Mouse (Mus musculus) activated CD4-positive, CD25-positive, alpha-beta regulatory T cell, adult 4 months (primary cell): ENCODE measurements around the gene Cdh8. TPM values are rescaled to one million over a fixed set of nuclear protein-coding genes. Genes with fewer than 3 reads are reported as not detected.

Source experiments
- ATAC-seq: one replicate; pipeline ENCODE4 v1.8.0; 2017
- polyA plus RNA-seq, 2 experiments: library from polyadenylated mRNA; unstranded; fragments of 100-300 nt; shearing (Covaris generic); gene quantifications; one replicate each; pipeline ENCODE4 v1.2.1; 2017

Cdh8 gene
- polyA plus RNA-seq = not detected

GRCm38 (mm10) chr8:99415966-99416781 lies at the start of gene Cdh8:
TSS of gene Cdh8 (minus strand) at chr8:99416471.
- ATAC-seq = no peak

- ATAC-seq = no peak
Measured at GRCm38 (mm10) chr8:99446506-99446905, 30.2 kb upstream of the Cdh8 start.

DNA sequence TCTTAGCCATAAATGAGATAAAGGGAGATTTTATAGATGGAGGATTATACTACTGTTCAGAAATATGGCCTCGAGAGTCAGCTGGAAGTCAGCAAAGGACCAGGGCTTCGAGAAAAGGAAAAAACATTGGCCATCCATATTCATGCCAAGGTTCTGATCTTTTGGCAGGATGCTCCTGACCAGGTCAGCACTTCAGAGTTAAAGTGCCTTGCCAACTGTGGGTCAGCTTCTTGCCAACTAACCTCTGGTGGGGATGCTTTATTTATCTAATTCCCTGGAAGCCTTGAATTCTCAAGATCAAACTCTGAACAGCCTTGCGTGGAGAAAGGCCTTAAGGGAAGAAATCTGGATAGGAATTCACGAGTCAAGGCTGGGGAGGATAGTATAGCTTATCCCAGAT lies 9.6 kb upstream of the Cdh8 start:
- ATAC-seq = no peak

- ATAC-seq = no peak
Measured at GRCm38 (mm10) chr8:99421516-99421915, 5.2 kb upstream of the Cdh8 start.

DNA sequence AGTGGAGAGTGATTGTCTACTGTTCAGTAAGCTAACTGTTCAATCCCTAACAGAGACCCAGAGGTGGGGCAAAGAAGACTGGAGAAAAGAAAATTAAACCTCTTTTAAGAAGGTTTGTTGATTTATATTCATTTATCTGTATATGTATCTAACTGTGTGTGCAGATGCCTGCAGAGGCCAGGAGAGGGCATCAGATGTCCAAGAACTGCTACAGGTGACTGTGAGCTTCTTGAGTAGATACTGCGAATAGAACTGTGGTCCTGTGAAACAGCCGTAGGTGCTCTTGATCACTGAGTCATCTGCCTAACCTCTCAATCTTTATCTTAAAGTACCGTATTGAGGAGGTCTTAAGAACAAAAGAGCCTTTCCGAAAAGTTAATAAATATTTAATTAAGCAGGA lies 3.5 kb upstream of the Cdh8 start:
- no peak for ATAC-seq

DNA sequence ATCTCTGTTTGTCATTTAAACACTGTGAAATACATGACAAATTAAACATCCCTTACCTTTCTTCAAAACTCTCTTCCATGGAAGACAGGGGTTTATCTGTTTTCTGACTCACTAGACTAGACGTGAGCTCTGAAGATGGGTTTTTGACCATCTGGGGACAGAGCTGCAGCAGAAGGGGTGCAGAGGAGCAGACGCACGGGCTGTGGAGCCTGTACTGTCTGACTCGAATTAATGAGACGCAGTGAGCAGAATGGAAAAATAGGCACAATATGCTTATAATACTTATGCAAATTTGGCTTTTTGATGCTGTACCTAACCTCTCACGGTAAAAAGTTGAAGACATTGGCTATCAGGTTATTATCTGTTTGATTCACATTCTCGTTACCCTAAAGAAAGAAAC lies 1.2 kb upstream of the Cdh8 start:
- no peak for ATAC-seq

- ATAC-seq = no peak
Measured at GRCm38 (mm10) chr8:99415076-99415965, 950 bp downstream of the Cdh8 start.

DNA sequence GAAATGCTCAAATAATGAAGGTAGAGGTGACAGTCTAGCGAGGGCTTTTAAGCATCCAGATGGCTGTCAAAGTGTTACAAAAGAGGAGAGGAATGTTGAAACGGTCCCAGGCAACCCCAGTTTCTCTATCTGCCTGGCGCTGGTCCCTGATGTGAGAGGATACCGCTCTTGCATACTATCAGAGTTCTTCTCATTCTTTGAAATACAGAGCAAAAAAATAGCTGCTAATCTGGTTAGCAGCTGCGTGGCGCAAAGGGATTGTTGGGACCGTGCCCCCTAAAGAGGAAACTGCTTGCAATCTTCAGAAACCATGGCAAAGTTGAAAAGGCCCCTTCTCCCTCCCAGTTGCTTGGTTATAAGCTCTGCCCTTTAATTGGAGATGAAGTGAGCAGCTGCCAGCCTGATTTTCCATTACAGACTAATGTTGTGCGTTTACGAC lies 1.8 kb downstream of the Cdh8 start:
- ATAC-seq = no peak

DNA sequence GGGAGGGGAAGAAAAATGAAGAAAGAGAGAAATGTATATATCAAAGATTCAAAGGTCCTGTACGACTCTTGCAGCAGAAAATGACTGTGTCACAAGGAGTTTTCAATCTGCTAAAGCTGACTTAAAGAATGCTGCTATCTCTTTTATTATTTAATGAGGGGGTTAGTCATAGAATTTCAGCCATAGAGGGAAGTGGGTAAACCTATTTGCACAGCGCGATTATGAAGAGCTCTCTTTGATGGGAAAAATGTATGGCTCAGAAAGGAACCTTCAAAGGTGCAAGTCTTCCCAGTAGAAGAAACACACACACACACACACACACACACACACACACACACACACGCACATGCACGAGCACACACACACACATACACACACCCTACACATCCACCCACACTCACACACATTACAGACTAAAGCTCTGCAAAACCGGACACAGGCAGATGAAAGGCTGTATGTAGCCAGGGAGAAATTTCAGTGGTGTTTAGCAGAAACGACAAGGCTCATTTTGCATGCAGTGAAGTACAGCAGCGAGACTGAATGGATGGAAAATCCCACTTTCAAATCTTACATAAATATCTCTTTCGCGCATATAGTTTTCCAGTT lies 2.3 kb downstream of the Cdh8 start:
- no peak for ATAC-seq

DNA sequence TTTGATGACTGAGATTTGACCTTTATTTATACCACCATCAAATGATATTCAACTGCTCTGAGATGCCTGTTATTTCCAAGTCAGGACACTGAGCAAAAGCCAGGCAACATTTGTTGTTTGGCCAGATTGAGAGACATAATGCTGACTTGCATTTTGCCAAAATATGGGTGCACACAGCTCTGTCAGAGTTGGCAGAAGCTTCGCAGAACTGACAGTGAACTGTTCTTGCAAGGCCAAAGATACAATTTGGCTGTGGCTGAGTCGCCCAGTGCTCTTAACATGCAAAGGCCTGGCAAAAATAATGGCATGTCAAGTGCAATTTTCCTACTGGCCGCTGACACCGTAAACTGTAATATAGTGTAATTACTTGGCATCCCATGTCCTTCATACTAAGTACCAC lies 22.4 kb downstream of the Cdh8 start:
- ATAC-seq = no peak

GRCm38 (mm10) chr8:99370104-99370503 lies 46.2 kb downstream of the Cdh8 start:
- no peak for ATAC-seq

GRCm38 (mm10) chr8:99369166-99369565 lies 47.1 kb downstream of the Cdh8 start:
- ATAC-seq = no peak

- ATAC-seq = no peak
Measured at GRCm38 (mm10) chr8:99368449-99368848, 47.8 kb downstream of the Cdh8 start.

- no peak for ATAC-seq
Measured at GRCm38 (mm10) chr8:99353923-99354322, 62.3 kb downstream of the Cdh8 start.

- no peak for ATAC-seq
Measured at GRCm38 (mm10) chr8:99353221-99353620, 63.0 kb downstream of the Cdh8 start.

DNA sequence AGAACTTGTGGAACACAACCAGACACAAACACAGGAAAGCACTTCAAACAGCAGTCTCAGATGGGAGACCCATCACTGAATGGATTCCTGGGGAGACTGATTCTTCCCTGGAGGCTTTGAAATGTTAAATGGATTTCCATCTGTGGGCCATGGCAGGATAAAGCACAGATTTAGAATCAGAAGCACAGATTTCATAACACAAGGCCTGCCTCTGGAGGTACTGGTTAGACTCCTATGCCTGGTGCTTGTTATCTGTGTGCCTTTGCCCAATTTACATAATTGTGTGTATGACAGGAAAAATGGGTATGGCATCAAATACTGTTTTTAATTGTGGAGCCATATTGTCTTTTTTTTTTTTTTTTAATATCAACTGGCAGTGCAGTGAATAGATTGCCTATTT lies 66.8 kb downstream of the Cdh8 start:
- ATAC-seq = no peak

- ATAC-seq = no peak
Measured at GRCm38 (mm10) chr8:99348618-99349017, 67.7 kb downstream of the Cdh8 start.

GRCm38 (mm10) chr8:99339310-99339709 lies 77.0 kb downstream of the Cdh8 start:
- no peak for ATAC-seq

- ATAC-seq = no peak
Measured at GRCm38 (mm10) chr8:99327559-99327958, 88.7 kb downstream of the Cdh8 start.

DNA sequence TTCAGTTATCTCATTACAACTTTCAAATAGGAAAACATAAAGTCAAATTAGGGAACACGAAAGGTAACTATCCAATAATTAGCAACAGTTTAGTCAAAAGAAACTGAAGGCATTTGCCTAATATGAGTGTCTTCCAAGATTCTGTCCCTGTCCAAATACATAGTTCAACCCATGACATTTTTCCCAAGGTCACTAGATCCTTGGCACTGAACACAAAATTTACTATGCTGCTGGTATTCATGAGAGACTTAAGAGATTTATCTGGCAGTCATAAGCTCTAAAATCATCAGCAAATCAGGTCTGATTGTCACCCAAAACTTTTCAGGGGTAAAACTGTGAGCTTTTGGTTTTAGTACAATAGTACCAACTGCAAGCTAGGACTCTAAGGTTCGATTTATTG lies 101.7 kb downstream of the Cdh8 start:
- ATAC-seq = no peak

- ATAC-seq = no peak
Measured at GRCm38 (mm10) chr8:99304184-99304583, 112.1 kb downstream of the Cdh8 start.

- no peak for ATAC-seq
Measured at GRCm38 (mm10) chr8:99290201-99290600, 126.1 kb downstream of the Cdh8 start.

GRCm38 (mm10) chr8:99285103-99285502 lies 131.2 kb downstream of the Cdh8 start:
- ATAC-seq = no peak
